Mouse (Mus musculus) myocyte (in vitro differentiated cells): ENCODE data around the gene Slf1.

ENCODE experiments used
- CEBPB ChIP-seq: IDR thresholded peaks from 2 replicates; pipeline ENCODE4 v1.6.1; 2011; ENCODE audit warnings: mild to moderate bottlenecking, moderate library complexity; ENCODE audit not compliant: poor library complexity, insufficient read depth, severe bottlenecking
- E2F4 ChIP-seq: IDR thresholded peaks from one replicate; pipeline ENCODE4 v1.6.1; 2011; ENCODE audit warnings: mild to moderate bottlenecking, control low read depth, moderate library complexity; ENCODE audit not compliant: insufficient read depth
- MAX ChIP-seq: IDR thresholded peaks from one replicate; pipeline ENCODE4 v1.6.1; 2011; ENCODE audit warnings: low read depth, mild to moderate bottlenecking, control low read depth
- MYOD1 ChIP-seq, 3 experiments: IDR thresholded peaks; one replicate each; pipeline ENCODE4 v1.6.1; 2011; ENCODE audit warnings: control low read depth in 2 of 3, low read depth in 2 of 3, mild to moderate bottlenecking in 2 of 3, moderate library complexity in 1 of 3; ENCODE audit not compliant: insufficient read length in 2 of 3, control insufficient read depth in 1 of 3
- MYOG ChIP-seq, 3 experiments: IDR thresholded peaks; one replicate each; pipeline ENCODE4 v1.6.1; 2011; ENCODE audit warnings: control low read depth in 2 of 3, low read depth in 2 of 3, mild to moderate bottlenecking in 2 of 3; ENCODE audit not compliant: insufficient read length in 2 of 3, control insufficient read depth in 1 of 3, insufficient read depth in 1 of 3
- POLR2A ChIP-seq: IDR thresholded peaks from one replicate; pipeline ENCODE4 v1.6.1; 2011; ENCODE audit warnings: low read depth, mild to moderate bottlenecking, control low read depth, moderate library complexity; ENCODE audit not compliant: insufficient read length
- POLR2AphosphoS2 ChIP-seq: IDR thresholded peaks from one replicate; pipeline ENCODE4 v1.6.1; 2011; ENCODE audit warnings: low read depth, control low read depth; ENCODE audit not compliant: insufficient read length
- USF1 ChIP-seq: IDR thresholded peaks from one replicate; pipeline ENCODE4 v1.6.1; 2011; ENCODE audit warnings: low read depth, mild to moderate bottlenecking, control low read depth, moderate library complexity

- TF ChIP-seq POLR2A (no peak), MAX (no peak), USF1 (no peak), CEBPB (no peak), MYOD1 (IDR thresholded peaks at IDR 0.05; ENCODE audit: control insufficient read depth in 1 of 3, insufficient read length in 2 of 3, low read depth in 2 of 3) (no peak), E2F4 (no peak), MYOG (IDR thresholded peaks at IDR 0.05; ENCODE audit: control insufficient read depth in 1 of 3, insufficient read depth in 1 of 3, insufficient read length in 2 of 3, low read depth in 2 of 3) (no peak), POLR2AphosphoS2 (no peak)
Measured at GRCm38 (mm10) chr13:77107734-77108133, 27.5 kb downstream of the Slf1 start.
